Mouse (Mus musculus) hindbrain, embryonic 12.5 days (tissue): ENCODE measurements at regions not wholly inside any gene's neighbourhood (a gene's known extent, or its start where the extent isn't known, plus 50 kb on each side); places are given as distances from the start of the nearest gene placed in this dataset.

Experiments
- ATAC-seq: fragments of 200-750 bp; cut with Nextera tagmentation; 2 replicates; pipeline ENCODE4 v1.8.0; 2017; ENCODE audit warnings: moderate TSS enrichment; ENCODE audit not compliant: low FRiP score
- H3K27ac ChIP-seq: fragments of 300-500 bp; sonication (generic); 2 replicates; pipeline ENCODE4 v1.5.1; 2016; ENCODE audit warnings: mild to moderate bottlenecking
- H3K27me3 ChIP-seq: fragments of 300-500 bp; sonication (generic); 2 replicates; pipeline ENCODE4 v1.6.1; 2016; ENCODE audit warnings: mild to moderate bottlenecking
- H3K36me3 ChIP-seq: fragments of 300-500 bp; sonication (generic); 2 replicates; pipeline ENCODE4 v1.6.1; 2016; ENCODE audit warnings: mild to moderate bottlenecking
- H3K4me1 ChIP-seq: fragments of 300-500 bp; sonication (generic); 2 replicates; pipeline ENCODE4 v1.6.1; 2016
- H3K4me2 ChIP-seq: fragments of 300-500 bp; sonication (generic); replicated peaks from 2 replicates; pipeline ENCODE4 v1.6.1; 2016; ENCODE audit warnings: mild to moderate bottlenecking
- H3K4me3 ChIP-seq: fragments of 300-500 bp; sonication (generic); 2 replicates; pipeline ENCODE4 v1.5.1; 2016; ENCODE audit warnings: mild to moderate bottlenecking
- H3K9ac ChIP-seq: fragments of 300-500 bp; sonication (generic); 2 replicates; pipeline ENCODE4 v1.6.1; 2016; ENCODE audit warnings: mild to moderate bottlenecking, moderate library complexity
- H3K9me3 ChIP-seq: fragments of 300-500 bp; sonication (generic); replicated peaks from 2 replicates; pipeline ENCODE4 v1.6.1; 2016; ENCODE audit warnings: mild to moderate bottlenecking
- WGBS: fragments of 180-500 bp; shearing (Covaris S2); methylation state at CpG from one replicate; pipeline ENCODE4 v1.1.7; 2016; 5-methylcytosine and 5-hydroxymethylcytosine counted together

DNA sequence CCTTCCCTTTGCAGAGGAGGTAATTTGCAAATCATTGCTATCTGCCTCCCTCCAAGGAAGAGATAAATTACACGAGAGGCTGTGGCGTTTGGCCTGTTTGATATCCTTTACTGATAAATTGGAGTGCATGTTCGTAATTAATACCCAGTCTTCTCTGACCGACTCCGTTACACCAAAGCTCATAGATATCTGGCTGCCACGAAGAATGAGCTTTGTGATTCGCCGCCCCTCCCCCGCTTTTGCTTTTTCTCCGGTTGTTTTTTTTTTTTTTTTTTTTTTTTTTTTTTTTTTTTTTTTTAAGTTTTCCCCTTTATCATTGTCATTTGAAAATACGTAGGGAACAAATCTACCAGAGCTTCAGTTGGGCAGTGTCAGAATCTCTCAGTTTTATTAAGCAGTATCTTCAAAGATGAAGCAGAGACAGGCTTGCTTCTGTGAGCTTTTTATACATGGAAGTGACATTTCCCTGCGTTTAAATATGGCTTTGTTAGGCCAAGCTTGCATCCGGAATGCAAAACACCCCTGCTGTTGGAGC lies 663.3 kb downstream of the Vrk1 start:
- H3K4me1 ChIP-seq = peaks cover 9% of the 10 kb centered on the region; the same call in 1 of the 2 replicates
- no peaks in the 10 kb centered on the region for H3K27me3 ChIP-seq
- whole genome bisulfite sequencing = 31% methylated on average over 13 of the region's 13 CpGs
- no peak overlapping the region for H3K4me3 ChIP-seq
- H3K9ac ChIP-seq = no peak overlapping the region
- no peak for ATAC-seq
- no peak overlapping the region for H3K27ac ChIP-seq
- peak overlapping the region; percentile 6; the same call in 1 of the 2 replicates for H3K4me2 ChIP-seq
- no peaks in the 10 kb centered on the region for H3K9me3 ChIP-seq
- H3K36me3 ChIP-seq = no peaks in the 10 kb centered on the region

DNA sequence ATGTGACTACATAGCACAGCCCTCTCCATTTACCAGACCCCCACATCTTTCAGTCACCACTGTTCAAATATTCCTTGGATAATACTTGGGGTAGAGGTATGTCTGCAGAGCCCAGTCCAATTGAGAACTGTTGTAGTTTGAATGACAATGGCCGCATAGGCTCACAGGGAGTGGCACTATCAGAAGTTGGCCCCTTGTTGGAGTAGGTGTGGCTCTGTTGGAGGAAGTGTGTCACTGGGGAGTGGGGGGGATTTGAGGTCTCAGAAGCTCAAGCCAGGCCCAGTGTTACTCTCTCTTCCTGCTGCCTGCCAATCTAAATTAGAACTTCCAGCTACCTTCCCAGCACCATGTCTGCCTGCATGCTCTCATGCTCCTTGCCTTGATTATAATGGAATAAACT lies 664.7 kb downstream of the Vrk1 start:
- no peaks in the 10 kb centered on the region for H3K27me3 ChIP-seq
- H3K4me1 ChIP-seq = peaks cover 9% of the 10 kb centered on the region; the same call in 1 of the 2 replicates
- no peak overlapping the region for H3K4me2 ChIP-seq
- no peak overlapping the region for H3K4me3 ChIP-seq
- WGBS = 88% methylated on average over 1 of the region's 1 CpGs
- H3K9me3 ChIP-seq = no peaks in the 10 kb centered on the region
- no peaks in the 10 kb centered on the region for H3K36me3 ChIP-seq
- H3K9ac ChIP-seq = no peak overlapping the region
- no peak overlapping the region for H3K27ac ChIP-seq
- ATAC-seq = no peak

DNA sequence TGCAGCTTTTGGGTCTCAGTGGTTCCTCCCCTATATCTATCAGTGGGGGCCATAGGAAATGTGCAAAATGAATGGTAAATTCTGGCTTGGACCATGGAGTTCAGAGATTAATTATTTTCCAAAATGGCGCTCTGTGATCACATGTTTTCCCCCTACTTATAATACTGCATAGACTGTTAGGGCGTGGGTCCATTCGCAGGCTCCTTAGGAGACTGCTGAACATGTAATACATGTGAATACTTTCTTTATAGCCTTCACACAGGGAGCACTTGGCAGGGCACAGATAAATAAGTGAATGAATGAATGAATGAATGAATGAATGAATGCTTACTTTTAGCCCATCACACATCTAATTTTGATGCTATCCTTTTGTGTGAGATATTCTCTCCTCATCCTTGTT lies 666.1 kb downstream of the Vrk1 start:
- H3K9me3 ChIP-seq = no peaks in the 10 kb centered on the region
- peaks cover 9% of the 10 kb centered on the region; the same call in 1 of the 2 replicates for H3K4me1 ChIP-seq
- H3K27ac ChIP-seq = no peak overlapping the region
- no peaks in the 10 kb centered on the region for H3K27me3 ChIP-seq
- H3K4me2 ChIP-seq = no peak overlapping the region
- no peak overlapping the region for H3K4me3 ChIP-seq
- 98% methylated on average over 3 of the region's 3 CpGs for WGBS
- H3K9ac ChIP-seq = no peak overlapping the region
- ATAC-seq = no peak
- H3K36me3 ChIP-seq = no peaks in the 10 kb centered on the region

DNA sequence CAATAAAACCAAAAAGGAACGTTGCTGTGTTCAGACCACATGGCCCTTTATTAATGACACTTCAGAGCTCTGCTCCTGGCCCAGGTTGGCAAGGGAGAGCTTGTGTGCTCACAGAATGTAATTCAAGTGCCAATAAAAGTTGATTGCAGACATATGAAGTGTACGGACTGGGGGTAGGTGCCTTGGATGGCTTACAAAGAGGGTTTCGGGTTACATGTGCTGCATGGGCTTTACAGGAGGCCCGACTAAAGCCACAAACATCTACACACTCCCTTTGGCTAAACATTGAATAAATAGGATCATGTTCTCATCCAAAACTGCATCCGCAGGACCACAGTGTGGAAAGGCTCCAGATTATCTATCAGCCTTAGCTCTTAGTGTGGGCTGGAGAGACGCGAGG lies 666.5 kb downstream of the Vrk1 start:
- no peak overlapping the region for H3K9ac ChIP-seq
- H3K4me3 ChIP-seq = no peak overlapping the region
- H3K27me3 ChIP-seq = no peaks in the 10 kb centered on the region
- peaks cover 9% of the 10 kb centered on the region; the same call in 1 of the 2 replicates for H3K4me1 ChIP-seq
- no peaks in the 10 kb centered on the region for H3K9me3 ChIP-seq
- no peak for ATAC-seq
- H3K27ac ChIP-seq = no peak overlapping the region
- 74% methylated on average over 7 of the region's 7 CpGs for WGBS
- H3K36me3 ChIP-seq = no peaks in the 10 kb centered on the region
- H3K4me2 ChIP-seq = no peak overlapping the region

- Histone ChIP-seq H3K4me1 (no peaks in the 10 kb centered on the region), H3K9ac (no peak overlapping the region), H3K36me3 (no peaks in the 10 kb centered on the region), H3K27me3 (no peaks in the 10 kb centered on the region), H3K4me2 (no peak overlapping the region), H3K9me3 (no peaks in the 10 kb centered on the region), H3K4me3 (no peak overlapping the region), H3K27ac (no peak overlapping the region)
- WGBS = 89% methylated on average over 5 of the region's 5 CpGs
- ATAC-seq = no peak
Observed at GRCm38 (mm10) chr12:106685986-106686385, 676.0 kb downstream of the Vrk1 start.

- Histone ChIP-seq H3K36me3 (no peaks in the 10 kb centered on the region), H3K27me3 (no peaks in the 10 kb centered on the region), H3K9ac (no peak overlapping the region), H3K4me2 (no peak overlapping the region), H3K9me3 (no peaks in the 10 kb centered on the region), H3K4me3 (no peak overlapping the region), H3K27ac (no peak overlapping the region), H3K4me1 (no peaks in the 10 kb centered on the region)
- 43% methylated on average over 12 of the region's 12 CpGs for WGBS
- no peak for ATAC-seq
Observed at GRCm38 (mm10) chr12:106687751-106688150, 677.7 kb downstream of the Vrk1 start.

GRCm38 (mm10) chr12:106688156-106688740 lies 678.2 kb downstream of the Vrk1 start:
- Histone ChIP-seq H3K9ac (no peak overlapping the region), H3K9me3 (no peaks in the 10 kb centered on the region), H3K4me1 (no peaks in the 10 kb centered on the region), H3K27me3 (no peaks in the 10 kb centered on the region), H3K27ac (no peak overlapping the region), H3K36me3 (no peaks in the 10 kb centered on the region), H3K4me3 (no peak overlapping the region), H3K4me2 (no peak overlapping the region)
- 92% methylated on average over 17 of the region's 17 CpGs for WGBS
- no peak for ATAC-seq

GRCm38 (mm10) chr12:106702958-106703357 lies 692.9 kb downstream of the Vrk1 start:
- Histone ChIP-seq H3K36me3 (no peaks in the 10 kb centered on the region), H3K9me3 (no peaks in the 10 kb centered on the region), H3K4me3 (no peak overlapping the region), H3K9ac (no peak overlapping the region), H3K4me2 (no peak overlapping the region), H3K27me3 (no peaks in the 10 kb centered on the region), H3K4me1 (peaks cover 3% of the 10 kb centered on the region; the same call in 1 of the 2 replicates), H3K27ac (no peak overlapping the region)
- no peak for ATAC-seq
- 77% methylated on average over 5 of the region's 5 CpGs for WGBS

DNA sequence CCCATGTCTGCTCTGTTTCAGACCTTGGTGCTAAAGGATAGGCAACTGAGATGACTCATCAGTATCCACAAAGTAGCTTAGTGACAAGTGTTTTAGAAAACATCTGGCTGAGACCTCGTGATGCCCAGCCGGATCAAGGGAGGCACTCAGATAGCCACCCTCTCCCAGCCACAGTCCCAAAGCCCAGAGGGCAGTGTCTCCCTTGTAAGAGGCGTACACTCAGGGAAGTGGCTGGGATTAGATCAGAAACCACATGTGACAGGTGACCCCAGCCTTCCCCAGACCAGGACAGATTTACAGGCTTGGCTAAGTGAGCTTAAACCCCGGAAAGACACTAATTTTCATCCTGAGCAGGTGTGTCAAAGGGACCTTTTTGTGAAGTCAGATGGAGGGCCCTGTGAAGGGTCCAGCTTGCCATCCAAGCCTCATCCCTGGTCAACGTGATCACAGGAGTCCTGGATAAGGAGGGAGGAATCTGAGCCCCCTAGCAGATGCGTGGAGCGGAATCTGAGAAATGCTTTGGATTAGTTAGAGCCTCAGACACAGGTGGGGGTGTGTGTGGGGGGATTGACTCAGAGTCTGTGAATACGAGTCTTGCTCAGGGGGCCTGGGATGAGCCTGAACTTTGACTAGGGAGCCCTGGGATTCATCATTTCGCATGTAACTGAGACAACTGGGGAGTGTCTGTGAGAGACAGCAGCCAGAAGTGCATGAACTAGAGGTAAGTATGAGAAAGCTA lies 711.4 kb downstream of the Vrk1 start:
- H3K27ac ChIP-seq = no peak overlapping the region
- no peaks in the 10 kb centered on the region for H3K27me3 ChIP-seq
- 78% methylated on average over 9 of the region's 9 CpGs for WGBS
- H3K4me1 ChIP-seq = no peaks in the 10 kb centered on the region
- ATAC-seq = no peak
- no peak overlapping the region for H3K9ac ChIP-seq
- H3K4me2 ChIP-seq = no peak overlapping the region
- H3K36me3 ChIP-seq = no peaks in the 10 kb centered on the region
- H3K9me3 ChIP-seq = no peaks in the 10 kb centered on the region
- no peak overlapping the region for H3K4me3 ChIP-seq

GRCm38 (mm10) chr12:106722010-106722362 lies 712.0 kb downstream of the Vrk1 start:
- ATAC-seq = no peak
- no peak overlapping the region for H3K27ac ChIP-seq

GRCm38 (mm10) chr12:106722761-106723160 lies 712.7 kb downstream of the Vrk1 start:
- Histone ChIP-seq H3K27me3 (no peaks in the 10 kb centered on the region), H3K27ac (no peak overlapping the region), H3K9me3 (no peaks in the 10 kb centered on the region), H3K4me2 (no peak overlapping the region), H3K4me3 (no peak overlapping the region), H3K9ac (no peak overlapping the region), H3K4me1 (no peaks in the 10 kb centered on the region), H3K36me3 (no peaks in the 10 kb centered on the region)
- 81% methylated on average over 4 of the region's 4 CpGs for whole genome bisulfite sequencing
- no peak for ATAC-seq

More at GRCm38 (mm10) chr12:106722010-106722362, 712.0 kb downstream of the Vrk1 start:
- Histone ChIP-seq H3K4me3 (no peak overlapping the region), H3K4me2 (no peak overlapping the region), H3K9ac (no peak overlapping the region), H3K27me3 (no peaks in the 10 kb centered on the region), H3K4me1 (no peaks in the 10 kb centered on the region), H3K9me3 (no peaks in the 10 kb centered on the region), H3K36me3 (no peaks in the 10 kb centered on the region)
- WGBS = 75% methylated on average over 2 of the region's 2 CpGs

- Histone ChIP-seq H3K4me3 (no peak overlapping the region), H3K27ac (no peak overlapping the region), H3K27me3 (no peaks in the 10 kb centered on the region), H3K9me3 (no peaks in the 10 kb centered on the region), H3K4me1 (no peaks in the 10 kb centered on the region), H3K36me3 (no peaks in the 10 kb centered on the region), H3K9ac (no peak overlapping the region), H3K4me2 (no peak overlapping the region)
- ATAC-seq = no peak
- WGBS = 74% methylated on average over 8 of the region's 8 CpGs
Observed at GRCm38 (mm10) chr12:106726920-106727319, 716.9 kb downstream of the Vrk1 start.

- WGBS = 94% methylated on average over 3 of the region's 3 CpGs
- Histone ChIP-seq H3K36me3 (no peaks in the 10 kb centered on the region), H3K9me3 (no peaks in the 10 kb centered on the region), H3K4me1 (no peaks in the 10 kb centered on the region), H3K4me2 (no peak overlapping the region), H3K4me3 (no peak overlapping the region), H3K27me3 (no peaks in the 10 kb centered on the region), H3K27ac (no peak overlapping the region), H3K9ac (no peak overlapping the region)
- no peak for ATAC-seq
Observed at GRCm38 (mm10) chr12:106727486-106727885, 717.5 kb downstream of the Vrk1 start.
